Mouse (Mus musculus): ENCODE results near the gene Dynll2. TPM values are rescaled to one million over a fixed set of nuclear protein-coding genes. Genes with fewer than 3 reads are reported as not detected.

The Dynll2 gene
- 24.8 and 25.9 TPM in 2 replicates for polyA plus RNA-seq (2016; fragmentation: Nextera tagmentation; extraction: Ambion mirVana)

- Histone ChIP-seq H3K4me1 (peaks cover 48% of the 10 kb centered on the region), H3K27me3 (ENCODE audit: poor library complexity, severe bottlenecking) (no peaks in the 10 kb centered on the region), H3K9me3 (no peaks in the 10 kb centered on the region), H3K4me3 (peak within 1 kb of the TSS; percentile 100), H3K36me3 (replicated peaks) (peaks cover 35% of the 10 kb centered on the region), H3K27ac (peak within 1 kb of the TSS; percentile 97)
- peak; percentile 95 for DNase-seq (ENCODE audit: extremely low spot score, low spot score)
- WGBS: 1% methylated on average over 103 of the region's 107 CpGs
Observed at GRCm38 (mm10) chr11:87986831-87987793, at the start of gene Dynll2. Gene Dynll2, minus strand, starts transcription at chr11:87987533.

GRCm38 (mm10) chr11:88036761-88037251 is 49.5 kb upstream of the Dynll2 start:
- no peak overlapping the region for H3K27ac ChIP-seq
- H3K36me3 ChIP-seq (replicated peaks): peaks cover 39% of the 10 kb centered on the region
- H3K9me3 ChIP-seq: no peaks in the 10 kb centered on the region
- no peak for DNase-seq (ENCODE audit: extremely low spot score, low spot score)
- H3K4me3 ChIP-seq: no peak overlapping the region
- WGBS: 94% methylated on average over 10 of the region's 10 CpGs
- no peaks in the 10 kb centered on the region for H3K27me3 ChIP-seq (ENCODE audit: poor library complexity, severe bottlenecking)
- H3K4me1 ChIP-seq: no peaks in the 10 kb centered on the region

DNA sequence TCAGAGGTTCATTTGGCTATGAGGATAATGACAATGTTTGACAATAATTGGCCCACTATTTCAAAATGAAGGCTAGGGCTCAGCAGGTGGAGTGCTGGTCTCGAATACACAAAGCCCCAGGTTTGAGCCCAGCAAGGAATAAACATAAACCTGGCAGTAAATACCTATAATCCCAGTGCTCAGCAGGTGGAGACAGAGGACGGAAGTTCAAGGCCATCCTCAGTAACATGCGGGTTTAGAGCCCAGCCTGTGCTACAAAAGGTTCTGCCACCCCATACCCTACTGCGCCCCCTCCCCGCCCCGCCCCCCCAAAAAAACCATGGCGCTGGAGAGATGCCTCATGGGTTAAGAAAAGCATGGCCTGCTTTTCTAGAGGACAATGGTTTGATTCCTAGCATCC is 48.6 kb upstream of the Dynll2 start:
- H3K4me3 ChIP-seq: no peak overlapping the region
- no peaks in the 10 kb centered on the region for H3K4me1 ChIP-seq
- DNase-seq (ENCODE audit: extremely low spot score, low spot score): no peak
- WGBS: 67% methylated on average over 7 of the region's 7 CpGs
- H3K9me3 ChIP-seq: no peaks in the 10 kb centered on the region
- no peaks in the 10 kb centered on the region for H3K27me3 ChIP-seq (ENCODE audit: poor library complexity, severe bottlenecking)
- no peak overlapping the region for H3K27ac ChIP-seq
- H3K36me3 ChIP-seq (replicated peaks): peaks cover 34% of the 10 kb centered on the region

DNA sequence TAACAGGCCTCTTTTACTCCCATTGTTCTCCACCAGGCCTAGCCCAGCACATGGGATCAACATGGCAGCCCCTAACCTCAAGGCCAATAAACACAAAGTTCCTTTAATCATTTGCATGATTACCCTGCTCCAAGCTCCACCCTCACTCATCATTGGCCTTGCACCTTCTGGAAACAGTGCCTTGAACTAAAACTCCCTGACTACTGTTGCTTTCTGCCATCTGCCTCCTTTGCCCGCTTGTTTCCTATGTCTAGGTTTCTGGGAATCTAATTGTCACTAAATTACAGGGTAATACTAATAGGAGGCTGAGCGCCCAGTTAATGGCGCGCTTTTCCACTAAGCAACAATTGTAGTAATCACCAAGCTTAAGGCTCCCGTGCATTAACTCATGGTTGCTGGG is 44.4 kb upstream of the Dynll2 start:
- 88% methylated on average over 5 of the region's 5 CpGs for WGBS

DNA sequence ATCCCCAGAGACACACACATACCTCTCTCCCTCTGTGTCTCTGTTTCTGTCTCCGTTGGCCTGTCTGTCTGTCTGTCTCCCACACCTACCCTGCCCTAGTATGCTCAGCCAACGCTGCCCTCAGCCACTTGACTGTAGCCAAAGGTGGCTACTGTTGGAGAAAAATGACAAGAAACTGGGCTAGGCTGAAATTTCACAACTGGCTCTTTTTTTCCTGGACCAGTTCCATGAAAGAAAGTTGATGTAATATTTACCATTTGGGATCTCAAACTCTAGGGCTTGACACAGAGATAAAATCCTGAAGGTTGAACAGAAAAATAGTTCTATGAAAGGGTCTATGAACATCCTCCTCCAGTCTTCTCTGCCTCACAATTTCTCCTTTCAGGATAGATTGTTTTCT is 43.5 kb upstream of the Dynll2 start:
- H3K36me3 ChIP-seq (replicated peaks): peaks cover 10% of the 10 kb centered on the region
- H3K27ac ChIP-seq: no peak overlapping the region
- no peaks in the 10 kb centered on the region for H3K9me3 ChIP-seq
- H3K4me1 ChIP-seq: peaks cover 23% of the 10 kb centered on the region
- WGBS: 88% methylated on average over 2 of the region's 2 CpGs
- H3K27me3 ChIP-seq (ENCODE audit: poor library complexity, severe bottlenecking): no peaks in the 10 kb centered on the region
- DNase-seq (ENCODE audit: extremely low spot score, low spot score): no peak
- no peak overlapping the region for H3K4me3 ChIP-seq

More for the DNA sequence above, 44.4 kb upstream of the Dynll2 start:
- DNase-seq (ENCODE audit: extremely low spot score, low spot score): no peak
- peaks cover 11% of the 10 kb centered on the region for H3K36me3 ChIP-seq (replicated peaks)
- H3K27ac ChIP-seq: no peak overlapping the region
- no peaks in the 10 kb centered on the region for H3K27me3 ChIP-seq (ENCODE audit: poor library complexity, severe bottlenecking)
- H3K4me1 ChIP-seq: peaks cover 22% of the 10 kb centered on the region
- no peak overlapping the region for H3K4me3 ChIP-seq
- H3K9me3 ChIP-seq: no peaks in the 10 kb centered on the region

- Histone ChIP-seq H3K4me1 (peaks cover 26% of the 10 kb centered on the region), H3K4me3 (no peak overlapping the region), H3K27me3 (ENCODE audit: poor library complexity, severe bottlenecking) (no peaks in the 10 kb centered on the region), H3K27ac (no peak overlapping the region), H3K36me3 (replicated peaks) (peaks cover 10% of the 10 kb centered on the region), H3K9me3 (no peaks in the 10 kb centered on the region)
- 92% methylated on average over 7 of the region's 7 CpGs for WGBS
- DNase-seq (ENCODE audit: extremely low spot score, low spot score): no peak
Observed at GRCm38 (mm10) chr11:88030219-88030618, 42.9 kb upstream of the Dynll2 start.

GRCm38 (mm10) chr11:88028193-88028684 is 40.9 kb upstream of the Dynll2 start:
- WGBS: 10% methylated on average over 16 of the region's 16 CpGs
- peak overlapping the region; percentile 85 for H3K27ac ChIP-seq
- no peaks in the 10 kb centered on the region for H3K36me3 ChIP-seq (replicated peaks)
- DNase-seq (ENCODE audit: extremely low spot score, low spot score): peak; percentile 49
- no peaks in the 10 kb centered on the region for H3K27me3 ChIP-seq (ENCODE audit: poor library complexity, severe bottlenecking)
- H3K4me1 ChIP-seq: peaks cover 26% of the 10 kb centered on the region
- no peaks in the 10 kb centered on the region for H3K9me3 ChIP-seq
- H3K4me3 ChIP-seq: peak overlapping the region; percentile 16; the same call in 1 of the 2 replicates

DNA sequence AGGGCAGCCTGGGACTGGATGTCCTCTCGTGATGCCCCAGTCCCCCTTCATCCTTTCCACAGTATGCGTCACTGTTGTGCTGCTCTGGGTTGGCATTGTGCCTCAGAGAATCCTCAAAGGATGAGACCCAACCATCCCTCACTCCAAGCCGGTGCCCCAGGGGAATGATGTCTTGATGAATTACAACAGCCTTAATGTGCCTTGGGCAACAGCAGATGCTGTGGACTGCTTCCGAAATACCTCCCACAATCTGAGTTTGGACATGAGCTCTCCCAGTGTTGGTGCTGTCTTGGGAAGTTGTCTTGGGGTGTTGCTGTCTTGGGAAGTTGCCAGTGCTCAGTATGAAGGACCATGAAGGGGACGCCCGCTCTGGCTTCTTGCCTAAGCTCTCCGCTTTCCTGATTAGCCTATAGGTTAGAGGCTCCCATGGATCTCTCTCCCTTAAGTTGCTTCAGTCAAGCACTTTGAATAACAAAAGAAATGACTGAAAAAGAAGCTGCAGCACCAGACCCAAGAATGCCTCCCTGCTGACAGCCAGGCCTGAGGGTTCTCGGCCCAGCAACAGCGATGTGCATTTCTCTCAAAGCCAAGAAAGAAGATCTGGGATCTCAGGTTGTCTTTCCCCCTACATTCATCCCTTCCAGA is 40.2 kb upstream of the Dynll2 start:
- H3K27me3 ChIP-seq (ENCODE audit: poor library complexity, severe bottlenecking): no peaks in the 10 kb centered on the region
- peak overlapping the region; percentile 16; the same call in 1 of the 2 replicates for H3K4me3 ChIP-seq
- H3K9me3 ChIP-seq: no peaks in the 10 kb centered on the region
- H3K27ac ChIP-seq: peak overlapping the region; percentile 85
- 55% methylated on average over 9 of the region's 9 CpGs for WGBS
- DNase-seq (ENCODE audit: extremely low spot score, low spot score): no peak
- H3K4me1 ChIP-seq: peaks cover 26% of the 10 kb centered on the region
- H3K36me3 ChIP-seq (replicated peaks): no peaks in the 10 kb centered on the region

GRCm38 (mm10) chr11:88023933-88024332 is 36.6 kb upstream of the Dynll2 start:
- 93% methylated on average over 2 of the region's 2 CpGs for WGBS
- no peak for DNase-seq (ENCODE audit: extremely low spot score, low spot score)

GRCm38 (mm10) chr11:88015795-88016194 is 28.5 kb upstream of the Dynll2 start:
- 85% methylated on average over 6 of the region's 6 CpGs for WGBS

More at GRCm38 (mm10) chr11:88023933-88024332, 36.6 kb upstream of the Dynll2 start:
- H3K9me3 ChIP-seq: no peaks in the 10 kb centered on the region
- H3K4me3 ChIP-seq: no peak overlapping the region
- peaks cover 22% of the 10 kb centered on the region for H3K4me1 ChIP-seq
- no peaks in the 10 kb centered on the region for H3K27me3 ChIP-seq (ENCODE audit: poor library complexity, severe bottlenecking)
- H3K36me3 ChIP-seq (replicated peaks): no peaks in the 10 kb centered on the region
- H3K27ac ChIP-seq: no peak overlapping the region

DNA sequence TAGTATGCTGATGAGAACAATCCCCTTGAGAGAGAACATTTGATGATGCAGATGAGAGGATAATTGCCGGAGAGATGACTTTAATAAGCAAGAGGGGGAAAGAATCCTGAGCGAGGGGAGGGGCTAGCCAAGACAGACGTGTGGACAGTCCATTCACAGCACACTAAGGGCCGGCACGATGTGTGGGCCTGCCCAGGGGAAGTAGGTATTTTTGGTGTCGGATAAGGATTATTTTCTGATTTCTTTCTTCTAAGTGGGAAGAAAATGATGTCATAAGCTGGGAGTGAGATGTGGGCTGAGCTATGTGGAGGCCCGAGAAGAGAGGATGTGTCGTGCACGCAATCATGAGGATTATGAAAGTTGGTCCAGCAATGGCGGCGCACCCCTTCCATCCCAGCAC is 27.8 kb upstream of the Dynll2 start:
- Histone ChIP-seq H3K9me3 (no peaks in the 10 kb centered on the region), H3K4me1 (peaks cover 7% of the 10 kb centered on the region), H3K4me3 (no peak overlapping the region), H3K27me3 (ENCODE audit: poor library complexity, severe bottlenecking) (peaks cover 5% of the 10 kb centered on the region), H3K27ac (no peak overlapping the region), H3K36me3 (replicated peaks) (no peaks in the 10 kb centered on the region)
- 93% methylated on average over 11 of the region's 11 CpGs for WGBS
- DNase-seq (ENCODE audit: extremely low spot score, low spot score): no peak

More at GRCm38 (mm10) chr11:88015795-88016194, 28.5 kb upstream of the Dynll2 start:
- no peaks in the 10 kb centered on the region for H3K36me3 ChIP-seq (replicated peaks)
- H3K9me3 ChIP-seq: no peaks in the 10 kb centered on the region
- no peak overlapping the region for H3K4me3 ChIP-seq
- no peak overlapping the region for H3K27ac ChIP-seq
- H3K4me1 ChIP-seq: 0 out of 2 replicates have a peak, but pooled peaks cover 6% of the 10 kb centered on the region
- H3K27me3 ChIP-seq (ENCODE audit: poor library complexity, severe bottlenecking): peaks cover 3% of the 10 kb centered on the region; the same call in 1 of the 2 replicates
- no peak for DNase-seq (ENCODE audit: extremely low spot score, low spot score)

GRCm38 (mm10) chr11:88013632-88014031 is 26.3 kb upstream of the Dynll2 start:
- DNase-seq (ENCODE audit: extremely low spot score, low spot score): no peak
- Histone ChIP-seq H3K36me3 (replicated peaks) (no peaks in the 10 kb centered on the region), H3K27me3 (ENCODE audit: poor library complexity, severe bottlenecking) (peaks cover 21% of the 10 kb centered on the region), H3K4me3 (no peak overlapping the region), H3K4me1 (peaks cover 20% of the 10 kb centered on the region), H3K27ac (no peak overlapping the region), H3K9me3 (no peaks in the 10 kb centered on the region)
- WGBS: 90% methylated on average over 10 of the region's 10 CpGs
